Mouse (Mus musculus) forebrain, embryonic 16.5 days (tissue): ENCODE measurements at regions not wholly inside any gene's neighbourhood (a gene's known extent, or its start where the extent isn't known, plus 50 kb on each side); places are given as distances from the start of the nearest gene placed in this dataset.

Experiments
- ATAC-seq: fragments of 200-750 bp; cut with Nextera tagmentation; 2 replicates; pipeline ENCODE4 v1.8.0; 2017; ENCODE audit warnings: mild to moderate bottlenecking, moderate library complexity
- H3K27ac ChIP-seq: fragments of 300-500 bp; sonication (generic); 2 replicates; pipeline ENCODE4 v1.5.1; 2014; ENCODE audit warnings: low read length, control low read depth
- H3K27me3 ChIP-seq: fragments of 300-500 bp; sonication (generic); replicated peaks from 2 replicates; pipeline ENCODE4 v1.6.1; 2014; ENCODE audit warnings: low read length; ENCODE audit not compliant: control insufficient read depth, insufficient read depth
- H3K36me3 ChIP-seq: fragments of 300-500 bp; sonication (generic); 2 replicates; pipeline ENCODE4 v1.6.1; 2014; ENCODE audit not compliant: control insufficient read depth, insufficient read depth
- H3K4me1 ChIP-seq: fragments of 300-500 bp; sonication (generic); replicated peaks from 2 replicates; pipeline ENCODE4 v1.6.1; 2014; ENCODE audit warnings: low read length; ENCODE audit not compliant: control insufficient read depth, insufficient read depth
- H3K4me2 ChIP-seq: fragments of 300-500 bp; sonication (generic); 2 replicates; pipeline ENCODE4 v1.6.1; 2014; ENCODE audit warnings: mild to moderate bottlenecking, low read length, control low read depth
- H3K4me3 ChIP-seq: fragments of 300-500 bp; sonication (generic); replicated peaks from 2 replicates; pipeline ENCODE4 v1.5.1; 2014; ENCODE audit warnings: mild to moderate bottlenecking, low read length, control low read depth
- H3K9ac ChIP-seq: fragments of 300-500 bp; sonication (generic); replicated peaks from 2 replicates; pipeline ENCODE4 v1.6.1; 2014; ENCODE audit warnings: low read depth, low read length, control low read depth
- H3K9me3 ChIP-seq: fragments of 300-500 bp; sonication (generic); 2 replicates; pipeline ENCODE4 v1.6.1; 2016; ENCODE audit warnings: low read length; ENCODE audit not compliant: control insufficient read depth
- WGBS: fragments of 180-500 bp; shearing (Covaris S2); extraction: QIAGEN DNeasy Blood & Tissue Kit; methylation state at CpG from one replicate; pipeline ENCODE4 v1.1.7; 2014; 5-methylcytosine and 5-hydroxymethylcytosine counted together

- Histone ChIP-seq H3K4me1 (peaks cover 19% of the 10 kb centered on the region), H3K9ac (no peak overlapping the region), H3K4me2 (no peak overlapping the region), H3K27ac (no peak overlapping the region), H3K27me3 (no peaks in the 10 kb centered on the region), H3K9me3 (no peaks in the 10 kb centered on the region), H3K36me3 (no peaks in the 10 kb centered on the region), H3K4me3 (no peak overlapping the region)
- ATAC-seq: no peak
- WGBS: 74% methylated on average over 2 of the region's 2 CpGs
Measured at GRCm38 (mm10) chr5:53329591-53329990, 62.7 kb downstream of the Smim20 start.

- Histone ChIP-seq H3K9ac (no peak overlapping the region), H3K9me3 (no peaks in the 10 kb centered on the region), H3K4me2 (no peak overlapping the region), H3K36me3 (no peaks in the 10 kb centered on the region), H3K27me3 (no peaks in the 10 kb centered on the region), H3K4me1 (no peaks in the 10 kb centered on the region), H3K27ac (no peak overlapping the region), H3K4me3 (no peak overlapping the region)
- 88% methylated on average over 6 of the region's 6 CpGs for WGBS
- no peak for ATAC-seq
Measured at GRCm38 (mm10) chr5:53336704-53337103, 69.8 kb downstream of the Smim20 start.

- H3K27me3 ChIP-seq: no peaks in the 10 kb centered on the region
- 67% methylated on average over 3 of the region's 3 CpGs for WGBS
Measured at GRCm38 (mm10) chr5:53337816-53338215, 70.9 kb downstream of the Smim20 start.

GRCm38 (mm10) chr5:53345164-53345563 is 78.3 kb downstream of the Smim20 start:
- 89% methylated on average over 8 of the region's 8 CpGs for WGBS
- no peak for ATAC-seq

More at GRCm38 (mm10) chr5:53337816-53338215, 70.9 kb downstream of the Smim20 start:
- no peak for ATAC-seq
- Histone ChIP-seq H3K4me1 (no peaks in the 10 kb centered on the region), H3K27ac (no peak overlapping the region), H3K4me3 (no peak overlapping the region), H3K9me3 (no peaks in the 10 kb centered on the region), H3K4me2 (no peak overlapping the region), H3K9ac (no peak overlapping the region), H3K36me3 (no peaks in the 10 kb centered on the region)

GRCm38 (mm10) chr5:53346028-53346427 is 79.1 kb downstream of the Smim20 start:
- 76% methylated on average over 8 of the region's 8 CpGs for WGBS
- no peak overlapping the region for H3K4me2 ChIP-seq
- no peak for ATAC-seq
- H3K27ac ChIP-seq: no peak overlapping the region
- no peak overlapping the region for H3K9ac ChIP-seq
- H3K36me3 ChIP-seq: no peaks in the 10 kb centered on the region
- no peak overlapping the region for H3K4me3 ChIP-seq
- peaks cover 7% of the 10 kb centered on the region for H3K4me1 ChIP-seq
- no peaks in the 10 kb centered on the region for H3K9me3 ChIP-seq
- no peaks in the 10 kb centered on the region for H3K27me3 ChIP-seq

More at GRCm38 (mm10) chr5:53345164-53345563, 78.3 kb downstream of the Smim20 start:
- no peak overlapping the region for H3K4me2 ChIP-seq
- no peak overlapping the region for H3K27ac ChIP-seq
- H3K27me3 ChIP-seq: no peaks in the 10 kb centered on the region
- no peaks in the 10 kb centered on the region for H3K9me3 ChIP-seq
- no peak overlapping the region for H3K4me3 ChIP-seq
- H3K4me1 ChIP-seq: peaks cover 7% of the 10 kb centered on the region
- H3K9ac ChIP-seq: no peak overlapping the region
- H3K36me3 ChIP-seq: no peaks in the 10 kb centered on the region

- Histone ChIP-seq H3K4me2 (no peak overlapping the region), H3K36me3 (no peaks in the 10 kb centered on the region), H3K9me3 (no peaks in the 10 kb centered on the region), H3K27me3 (no peaks in the 10 kb centered on the region), H3K27ac (no peak overlapping the region), H3K4me3 (no peak overlapping the region), H3K4me1 (peaks cover 7% of the 10 kb centered on the region), H3K9ac (no peak overlapping the region)
- ATAC-seq: peak; percentile 58
- WGBS: 36% methylated on average over 8 of the region's 8 CpGs
Measured at GRCm38 (mm10) chr5:53346756-53347155, 79.9 kb downstream of the Smim20 start.

DNA sequence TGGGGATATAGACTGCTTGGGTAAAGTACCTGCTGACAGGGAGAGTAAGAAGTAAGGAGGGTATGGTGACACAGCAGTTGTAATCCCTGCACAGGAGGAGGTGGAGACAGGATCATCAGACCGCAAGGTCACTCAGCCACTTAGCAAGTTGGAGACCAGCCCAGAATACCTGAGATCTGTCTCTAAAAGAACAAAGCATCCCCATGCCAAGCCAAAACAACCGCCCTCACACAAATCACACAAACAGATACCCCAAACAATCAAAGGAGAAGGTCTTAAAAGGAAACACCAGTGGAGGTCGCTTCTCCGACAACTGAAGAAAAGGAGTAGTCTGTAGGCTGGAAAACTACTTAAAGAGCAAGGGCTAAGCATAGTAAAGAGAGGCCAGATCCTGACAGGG is 86.0 kb downstream of the Smim20 start:
- no peak overlapping the region for H3K9ac ChIP-seq
- H3K36me3 ChIP-seq: no peaks in the 10 kb centered on the region
- no peak for ATAC-seq
- WGBS: 40% methylated on average over 4 of the region's 4 CpGs
- H3K4me2 ChIP-seq: no peak overlapping the region
- H3K4me1 ChIP-seq: no peaks in the 10 kb centered on the region
- no peak overlapping the region for H3K4me3 ChIP-seq
- H3K9me3 ChIP-seq: no peaks in the 10 kb centered on the region
- no peaks in the 10 kb centered on the region for H3K27me3 ChIP-seq
- H3K27ac ChIP-seq: no peak overlapping the region

GRCm38 (mm10) chr5:53354296-53354695 is 87.4 kb downstream of the Smim20 start:
- H3K27me3 ChIP-seq: no peaks in the 10 kb centered on the region
- H3K9me3 ChIP-seq: no peaks in the 10 kb centered on the region
- H3K4me2 ChIP-seq: no peak overlapping the region
- H3K27ac ChIP-seq: no peak overlapping the region
- no peak overlapping the region for H3K4me3 ChIP-seq
- no peaks in the 10 kb centered on the region for H3K36me3 ChIP-seq
- H3K4me1 ChIP-seq: no peaks in the 10 kb centered on the region
- H3K9ac ChIP-seq: no peak overlapping the region
- 95% methylated on average over 3 of the region's 3 CpGs for WGBS
- no peak; the same call in 1 of the 2 replicates for ATAC-seq

DNA sequence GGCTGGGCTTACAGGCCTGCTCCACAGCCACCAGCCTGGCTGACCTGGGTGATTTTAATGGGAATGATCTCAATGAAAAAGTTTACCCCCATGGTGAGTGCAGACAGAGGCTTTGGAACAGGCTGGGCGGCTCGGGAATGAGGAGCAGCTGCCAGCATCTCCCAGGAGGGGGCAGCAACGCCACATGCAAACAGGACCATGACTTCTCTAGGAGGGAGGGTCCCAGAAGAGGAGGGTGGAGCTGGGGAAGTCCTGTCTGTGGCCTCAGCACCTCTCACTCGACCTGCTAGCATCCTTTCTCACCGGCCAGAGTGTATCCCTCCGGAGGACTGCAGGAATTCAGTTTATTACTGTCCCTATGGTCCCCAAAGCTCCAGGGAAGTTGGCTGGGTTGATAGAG is 88.2 kb downstream of the Smim20 start:
- Histone ChIP-seq H3K36me3 (no peaks in the 10 kb centered on the region), H3K4me2 (peak overlapping the region; percentile 38), H3K4me1 (no peaks in the 10 kb centered on the region), H3K4me3 (no peak overlapping the region), H3K27ac (no peak overlapping the region), H3K27me3 (no peaks in the 10 kb centered on the region), H3K9me3 (no peaks in the 10 kb centered on the region), H3K9ac (no peak overlapping the region)
- WGBS: 0% methylated on average over 6 of the region's 6 CpGs
- ATAC-seq: peak; percentile 95

GRCm38 (mm10) chr5:53357086-53357608 is 90.3 kb downstream of the Smim20 start:
- H3K9ac ChIP-seq: no peak overlapping the region
- H3K27ac ChIP-seq: no peak overlapping the region
- H3K36me3 ChIP-seq: no peaks in the 10 kb centered on the region
- H3K4me2 ChIP-seq: no peak overlapping the region
- ATAC-seq: no peak
- no peak overlapping the region for H3K4me3 ChIP-seq
- WGBS: 73% methylated on average over 7 of the region's 7 CpGs
- H3K27me3 ChIP-seq: no peaks in the 10 kb centered on the region
- H3K9me3 ChIP-seq: no peaks in the 10 kb centered on the region
- no peaks in the 10 kb centered on the region for H3K4me1 ChIP-seq
